Mouse (Mus musculus) MEL (cell line): Measurements from ENCODE around the gene Gramd1b.

ENCODE experiments used
- BHLHE40 ChIP-seq: IDR thresholded peaks from 2 replicates; pipeline ENCODE4 v1.6.1; 2012; ENCODE audit warnings: low read depth, mild to moderate bottlenecking, inconsistent platforms, low read length, improper control_type of control experiment, borderline replicate concordance
- CHD2 ChIP-seq: IDR thresholded peaks from 2 replicates; pipeline ENCODE4 v1.6.1; 2011; ENCODE audit warnings: low read length, improper control_type of control experiment
- CTCF ChIP-seq, 3 experiments: IDR thresholded peaks in 2 of 3; conservative IDR thresholded peaks in 1 of 3; 2 replicates each; pipeline ENCODE4 v1.5.1; 2011 to 2012; ENCODE audit warnings: low read length in 3 of 3, low read depth in 2 of 3, mild to moderate bottlenecking in 2 of 3, improper control_type of control experiment in 1 of 3, inconsistent platforms in 1 of 3, mixed read lengths in 1 of 3, moderate library complexity in 1 of 3; ENCODE audit not compliant: control insufficient read depth in 1 of 3, insufficient read depth in 1 of 3, poor library complexity in 1 of 3, severe bottlenecking in 1 of 3
- EP300 ChIP-seq, 2 experiments: IDR thresholded peaks; 2 replicates each; pipeline ENCODE4 v1.6.1; 2011; ENCODE audit warnings: improper control_type of control experiment in 2 of 2, low read length in 2 of 2, low read depth in 1 of 2, mild to moderate bottlenecking in 1 of 2
- HCFC1 ChIP-seq: IDR thresholded peaks from 2 replicates; pipeline ENCODE4 v1.6.1; 2012; ENCODE audit warnings: low read depth, mild to moderate bottlenecking, inconsistent platforms, low read length, improper control_type of control experiment, moderate library complexity
- MAX ChIP-seq: IDR thresholded peaks from 2 replicates; pipeline ENCODE4 v1.6.1; 2011; ENCODE audit warnings: low read length, improper control_type of control experiment
- MEF2A ChIP-seq: IDR thresholded peaks from 2 replicates; pipeline ENCODE4 v1.6.1; 2014; ENCODE audit warnings: low read depth, mild to moderate bottlenecking, inconsistent platforms, low read length, improper control_type of control experiment; ENCODE audit not compliant: poor library complexity, insufficient replicate concordance, severe bottlenecking; ENCODE audit errors: extremely low read depth
- MYB ChIP-seq: IDR thresholded peaks from 2 replicates; pipeline ENCODE4 v1.6.1; 2011; ENCODE audit warnings: mild to moderate bottlenecking, low read depth, low read length, improper control_type of control experiment
- POLR2A ChIP-seq, 2 experiments: IDR thresholded peaks; 2 replicates each; pipeline ENCODE4 v1.6.1; 2011 to 2012; ENCODE audit warnings: low read length in 2 of 2, mild to moderate bottlenecking in 2 of 2, control low read depth in 1 of 2, improper control_type of control experiment in 1 of 2, low read depth in 1 of 2, moderate library complexity in 1 of 2; ENCODE audit not compliant: control insufficient read depth in 1 of 2, insufficient read depth in 1 of 2, poor library complexity in 1 of 2
- POLR2AphosphoS5 ChIP-seq: IDR thresholded peaks from 2 replicates; pipeline ENCODE4 v1.6.1; 2012; ENCODE audit warnings: low read depth, borderline replicate concordance, mild to moderate bottlenecking, inconsistent platforms, low read length, moderate library complexity, mixed read lengths
- TAL1 ChIP-seq: IDR thresholded peaks from 2 replicates; pipeline ENCODE4 v1.6.1; 2012; ENCODE audit warnings: mild to moderate bottlenecking, inconsistent platforms, low read length, moderate library complexity, mixed read lengths
- ZC3H11A ChIP-seq: IDR thresholded peaks from 2 replicates; pipeline ENCODE4 v1.6.1; 2012; ENCODE audit warnings: low read depth, mild to moderate bottlenecking, inconsistent platforms, low read length, improper control_type of control experiment
- ZNF384 ChIP-seq: IDR thresholded peaks from 2 replicates; pipeline ENCODE4 v1.6.1; 2012; ENCODE audit warnings: low read depth, mild to moderate bottlenecking, inconsistent platforms, low read length, improper control_type of control experiment

- no peak for TF ChIP-seq MAX
- TF ChIP-seq CTCF (IDR thresholded peaks at IDR 0.05 in 2 of 3, conservative IDR thresholded peaks at IDR 0.05 in 1 of 3; ENCODE audit: control insufficient read depth in 1 of 3, insufficient read depth in 1 of 3, low read depth in 2 of 3, low read length in 3 of 3, poor library complexity in 1 of 3, severe bottlenecking in 1 of 3) = no peak
- TF ChIP-seq POLR2AphosphoS5 = no peak
- no peak for TF ChIP-seq BHLHE40
- TF ChIP-seq HCFC1 = no peak
- no peak for TF ChIP-seq MEF2A
- TF ChIP-seq POLR2A (IDR thresholded peaks at IDR 0.05; ENCODE audit: control insufficient read depth in 1 of 2, insufficient read depth in 1 of 2, low read depth in 1 of 2, low read length in 2 of 2, poor library complexity in 1 of 2) = no peak
- no peak for TF ChIP-seq ZNF384
- no peak for TF ChIP-seq CHD2
- TF ChIP-seq TAL1 = no peak
- TF ChIP-seq ZC3H11A = no peak
- no peak for TF ChIP-seq MYB
- no peak for TF ChIP-seq EP300 (IDR thresholded peaks at IDR 0.05; ENCODE audit: low read depth in 1 of 2, low read length in 2 of 2)
Measured at GRCm38 (mm10) chr9:40408415-40408814, 122.8 kb downstream of the Gramd1b start.
